Mouse (Mus musculus) liver, embryonic 13.5 days (tissue): ENCODE measurements around the gene Gm960. TPM values are rescaled to one million over a fixed set of nuclear protein-coding genes. Genes with fewer than 3 reads are reported as not detected.

Source experiments
- ATAC-seq: fragments of 200-750 bp; cut with Nextera tagmentation; 2 replicates; pipeline ENCODE4 v1.8.0; 2017; ENCODE audit warnings: low read depth, mild to moderate bottlenecking, moderate number of reproducible peaks, moderate library complexity
- DNase-seq: peaks from one replicate; pipeline ENCODE4 v3.0.0; 2022
- H3K27ac ChIP-seq: fragments of 300-500 bp; sonication (generic); 2 replicates; pipeline ENCODE4 v1.5.1; 2015; ENCODE audit warnings: moderate library complexity, mild to moderate bottlenecking, inconsistent platforms
- H3K27me3 ChIP-seq: fragments of 300-500 bp; sonication (generic); 2 replicates; pipeline ENCODE4 v1.6.1; 2015; ENCODE audit warnings: mild to moderate bottlenecking, inconsistent platforms
- H3K36me3 ChIP-seq: fragments of 300-500 bp; sonication (generic); 2 replicates; pipeline ENCODE4 v1.6.1; 2015; ENCODE audit warnings: mild to moderate bottlenecking, inconsistent platforms
- H3K4me1 ChIP-seq: fragments of 300-500 bp; sonication (generic); replicated peaks from 2 replicates; pipeline ENCODE4 v1.6.1; 2015; ENCODE audit warnings: inconsistent platforms
- H3K4me2 ChIP-seq: fragments of 300-500 bp; sonication (generic); 2 replicates; pipeline ENCODE4 v1.6.1; 2015; ENCODE audit warnings: inconsistent platforms, mild to moderate bottlenecking, moderate library complexity
- H3K4me3 ChIP-seq: fragments of 300-500 bp; sonication (generic); replicated peaks from 2 replicates; pipeline ENCODE4 v1.5.1; 2015; ENCODE audit warnings: mild to moderate bottlenecking, inconsistent platforms
- H3K9ac ChIP-seq: fragments of 300-500 bp; sonication (generic); 2 replicates; pipeline ENCODE4 v1.6.1; 2015; ENCODE audit warnings: mild to moderate bottlenecking, inconsistent platforms
- H3K9me3 ChIP-seq: fragments of 300-500 bp; sonication (generic); replicated peaks from 2 replicates; pipeline ENCODE4 v1.6.1; 2016; ENCODE audit warnings: inconsistent platforms
- WGBS: fragments of 180-500 bp; shearing (Covaris S2); methylation state at CpG from one replicate; pipeline ENCODE4 v1.1.7; 2015; ENCODE audit not compliant: insufficient replicate concordance; 5-methylcytosine and 5-hydroxymethylcytosine counted together
- polyA plus RNA-seq: library from polyadenylated mRNA; unstranded; fragments of >200 nt; fragmentation: Nextera tagmentation; extraction: Ambion mirVana; gene quantifications from 2 replicates; pipeline ENCODE4 v1.2.1, GENCODE M21; 2015

The Gm960 gene
- polyA plus RNA-seq, 1 experiment from 2014 or later = not detected

GRCm38 (mm10) chr19:4666815-4667214 is 31.7 kb downstream of the Gm960 start:
- Histone ChIP-seq H3K9me3 (no peaks in the 10 kb centered on the region), H3K4me1 (no peaks in the 10 kb centered on the region), H3K27ac (no peak overlapping the region), H3K36me3 (no peaks in the 10 kb centered on the region), H3K4me2 (no peak overlapping the region), H3K9ac (no peak overlapping the region), H3K4me3 (no peak overlapping the region), H3K27me3 (0 out of 2 replicates have a peak, but pooled peaks cover 8% of the 10 kb centered on the region)
- ATAC-seq = no peak
- no peak for DNase-seq

- no peaks in the 10 kb centered on the region for H3K36me3 ChIP-seq
- no peak overlapping the region for H3K27ac ChIP-seq
- H3K9ac ChIP-seq = no peak overlapping the region
- H3K4me2 ChIP-seq = no peak overlapping the region
- no peak overlapping the region for H3K4me3 ChIP-seq
- H3K27me3 ChIP-seq = no peaks in the 10 kb centered on the region
- no peaks in the 10 kb centered on the region for H3K9me3 ChIP-seq
- DNase-seq (no peak), ATAC-seq (no peak)
- H3K4me1 ChIP-seq = no peaks in the 10 kb centered on the region
- 76% methylated on average over 5 of the region's 5 CpGs for WGBS
These were observed 40.3 kb downstream of the Gm960 start for GRCm38 (mm10) chr19:4658156-4658555.

DNA sequence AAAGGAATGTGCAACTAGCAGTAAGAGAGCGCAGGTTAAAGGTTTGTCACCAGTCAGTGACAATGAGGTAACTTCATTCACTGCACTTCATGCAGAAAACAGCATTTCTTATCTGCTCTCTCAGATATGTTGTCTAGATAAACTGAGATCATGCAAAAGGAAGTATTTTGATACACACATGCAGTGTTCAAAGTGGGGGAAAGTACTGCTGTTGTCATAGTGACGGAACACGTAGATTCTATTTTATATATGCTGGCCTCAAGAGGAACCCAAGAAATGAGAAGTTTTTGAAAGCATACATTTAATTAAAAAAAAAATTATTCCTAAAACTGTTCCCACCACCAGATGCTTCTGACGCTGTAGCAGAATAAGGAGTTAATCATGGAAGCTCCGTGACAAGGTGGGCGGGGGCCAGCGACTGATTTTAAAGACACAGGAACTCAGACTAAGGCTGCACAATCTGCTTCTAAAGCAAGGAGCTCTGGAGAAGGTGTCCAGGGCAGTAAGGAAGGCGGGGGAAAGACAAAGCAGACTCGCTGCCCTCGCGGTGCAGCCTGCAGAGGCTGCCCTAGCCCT is 51.5 kb downstream of the Gm960 start:
- no peaks in the 10 kb centered on the region for H3K4me1 ChIP-seq
- H3K27me3 ChIP-seq = peaks cover 6% of the 10 kb centered on the region
- WGBS = 67% methylated on average over 11 of the region's 11 CpGs
- H3K36me3 ChIP-seq = no peaks in the 10 kb centered on the region
- no peaks in the 10 kb centered on the region for H3K9me3 ChIP-seq
- H3K27ac ChIP-seq = no peak overlapping the region
- H3K4me2 ChIP-seq = no peak overlapping the region
- DNase-seq = no peak
- H3K4me3 ChIP-seq = no peak overlapping the region
- ATAC-seq = no peak
- no peak overlapping the region for H3K9ac ChIP-seq

- Histone ChIP-seq H3K4me3 (no peak overlapping the region), H3K4me1 (no peaks in the 10 kb centered on the region), H3K9me3 (no peaks in the 10 kb centered on the region), H3K9ac (no peak overlapping the region), H3K4me2 (no peak overlapping the region), H3K27ac (no peak overlapping the region), H3K27me3 (peaks cover 20% of the 10 kb centered on the region), H3K36me3 (no peaks in the 10 kb centered on the region)
- 33% methylated on average over 10 of the region's 10 CpGs for WGBS
- ATAC-seq (no peak), DNase-seq (no peak)
These were observed 54.2 kb downstream of the Gm960 start for GRCm38 (mm10) chr19:4644271-4644670.

DNA sequence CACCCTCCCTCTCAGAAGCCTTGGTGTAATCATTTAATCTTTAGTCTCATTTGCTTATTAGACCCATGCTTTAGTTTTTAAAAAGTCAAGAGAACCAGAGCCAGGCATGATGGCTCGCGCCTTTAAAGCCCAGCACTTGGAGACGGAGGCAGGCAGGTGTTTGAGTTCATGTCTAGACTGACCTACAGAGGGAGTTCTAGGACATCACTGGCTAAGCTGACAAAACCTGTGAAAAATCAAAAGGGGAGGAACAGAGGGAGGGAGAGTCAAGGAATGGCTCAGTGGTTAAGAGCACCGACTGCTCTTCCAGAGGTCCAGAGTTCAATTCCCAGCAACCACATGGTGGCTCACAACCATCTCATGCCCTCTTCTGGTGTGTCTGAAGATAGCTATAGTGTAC is 62.5 kb downstream of the Gm960 start:
- ATAC-seq = no peak
- Histone ChIP-seq H3K9ac (no peak overlapping the region), H3K4me3 (no peak overlapping the region), H3K4me2 (no peak overlapping the region), H3K27me3 (peaks cover 36% of the 10 kb centered on the region), H3K36me3 (no peaks in the 10 kb centered on the region), H3K4me1 (no peaks in the 10 kb centered on the region), H3K27ac (no peak overlapping the region), H3K9me3 (no peaks in the 10 kb centered on the region)
- DNase-seq = no peak
- 56% methylated on average over 4 of the region's 4 CpGs for WGBS

DNA sequence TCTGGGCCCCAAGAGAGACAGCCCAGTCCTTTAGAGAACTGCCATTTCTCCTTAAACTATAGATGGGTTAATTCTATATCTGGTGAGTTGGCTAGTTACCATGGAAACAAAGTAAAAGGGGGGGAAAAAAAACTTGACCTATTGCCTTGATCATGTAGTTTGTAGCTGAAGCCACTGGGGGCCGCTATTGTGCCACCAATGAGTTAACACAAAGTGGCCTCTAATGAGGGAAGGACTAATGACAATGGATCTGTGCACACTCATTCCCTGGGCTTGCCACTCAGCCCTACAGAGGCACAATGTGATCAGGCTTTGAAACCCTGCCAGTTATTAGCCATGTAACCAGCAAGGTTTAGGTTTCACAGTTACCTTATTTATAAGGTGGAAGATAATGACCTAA is 69.6 kb downstream of the Gm960 start:
- Histone ChIP-seq H3K4me2 (no peak overlapping the region), H3K9me3 (no peaks in the 10 kb centered on the region), H3K9ac (no peak overlapping the region), H3K4me1 (peaks cover 42% of the 10 kb centered on the region), H3K4me3 (no peak overlapping the region), H3K27ac (no peak overlapping the region), H3K27me3 (peaks cover 6% of the 10 kb centered on the region; the same call in 1 of the 2 replicates), H3K36me3 (peaks cover 4% of the 10 kb centered on the region)
- ATAC-seq = no peak
- WGBS = 0% methylated on average over 1 of the region's 1 CpGs
- peak; percentile 39 for DNase-seq

DNA sequence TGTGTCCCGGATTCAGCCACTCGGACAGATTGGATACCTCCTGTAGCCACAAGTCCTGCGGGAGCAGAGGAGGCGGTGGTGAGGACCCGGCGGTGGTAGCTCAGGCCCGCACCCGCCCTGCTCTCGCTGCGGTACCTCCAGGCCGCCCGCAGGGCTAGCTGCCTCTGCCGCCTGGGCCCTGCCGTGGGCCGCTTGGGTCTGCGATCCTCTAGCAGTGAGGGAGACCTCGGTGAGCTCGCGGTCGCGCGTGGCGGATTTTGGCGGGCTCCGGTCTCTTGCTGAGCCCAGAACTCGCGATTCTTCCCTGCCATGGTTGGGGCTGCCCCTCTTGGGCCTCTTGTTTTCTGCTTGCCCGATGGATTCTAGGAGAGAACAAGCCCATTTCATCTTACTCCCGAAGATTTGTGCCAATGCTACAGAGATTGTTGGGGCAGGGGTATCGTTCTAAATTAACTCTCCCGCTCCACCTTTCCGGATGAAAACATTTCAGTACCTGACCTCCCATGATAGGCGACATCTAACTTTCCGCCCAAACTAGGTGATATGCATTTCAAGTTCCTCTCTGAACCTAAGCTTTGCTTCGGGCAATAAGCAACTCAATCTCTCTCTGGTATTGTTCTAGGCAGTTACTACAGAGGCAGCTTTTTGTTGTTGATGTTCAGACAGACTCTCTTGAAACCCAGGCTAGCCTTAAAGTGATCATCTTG is 72.5 kb downstream of the Gm960 start:
- peak; percentile 71 for ATAC-seq
- Histone ChIP-seq H3K27ac (peak overlapping the region; percentile 89), H3K9me3 (no peaks in the 10 kb centered on the region), H3K27me3 (no peaks in the 10 kb centered on the region), H3K4me1 (peaks cover 44% of the 10 kb centered on the region), H3K4me3 (peak overlapping the region; percentile 90), H3K4me2 (peak overlapping the region; percentile 94), H3K9ac (peak overlapping the region; percentile 97), H3K36me3 (peaks cover 32% of the 10 kb centered on the region)
- under 1% methylated on average over 35 of the region's 35 CpGs for WGBS
- no peak for DNase-seq

GRCm38 (mm10) chr19:4625179-4625828 is 73.2 kb downstream of the Gm960 start, which contains the start of gene Rce1:
Gene Rce1, minus strand, starts transcription at chr19:4625641.
- H3K36me3 ChIP-seq = peaks cover 39% of the 10 kb centered on the region
- no peaks in the 10 kb centered on the region for H3K9me3 ChIP-seq
- no peaks in the 10 kb centered on the region for H3K27me3 ChIP-seq
- peak; percentile 89 for ATAC-seq
- H3K4me1 ChIP-seq = peaks cover 44% of the 10 kb centered on the region
- WGBS = under 1% methylated on average over 64 of the region's 64 CpGs
- peak within 1 kb of the TSS; percentile 94 for H3K4me2 ChIP-seq
- peak within 1 kb of the TSS; percentile 89 for H3K27ac ChIP-seq
- DNase-seq = peak; percentile 86
- H3K9ac ChIP-seq = peak within 1 kb of the TSS; percentile 97
- H3K4me3 ChIP-seq = peak within 1 kb of the TSS; percentile 90

DNA sequence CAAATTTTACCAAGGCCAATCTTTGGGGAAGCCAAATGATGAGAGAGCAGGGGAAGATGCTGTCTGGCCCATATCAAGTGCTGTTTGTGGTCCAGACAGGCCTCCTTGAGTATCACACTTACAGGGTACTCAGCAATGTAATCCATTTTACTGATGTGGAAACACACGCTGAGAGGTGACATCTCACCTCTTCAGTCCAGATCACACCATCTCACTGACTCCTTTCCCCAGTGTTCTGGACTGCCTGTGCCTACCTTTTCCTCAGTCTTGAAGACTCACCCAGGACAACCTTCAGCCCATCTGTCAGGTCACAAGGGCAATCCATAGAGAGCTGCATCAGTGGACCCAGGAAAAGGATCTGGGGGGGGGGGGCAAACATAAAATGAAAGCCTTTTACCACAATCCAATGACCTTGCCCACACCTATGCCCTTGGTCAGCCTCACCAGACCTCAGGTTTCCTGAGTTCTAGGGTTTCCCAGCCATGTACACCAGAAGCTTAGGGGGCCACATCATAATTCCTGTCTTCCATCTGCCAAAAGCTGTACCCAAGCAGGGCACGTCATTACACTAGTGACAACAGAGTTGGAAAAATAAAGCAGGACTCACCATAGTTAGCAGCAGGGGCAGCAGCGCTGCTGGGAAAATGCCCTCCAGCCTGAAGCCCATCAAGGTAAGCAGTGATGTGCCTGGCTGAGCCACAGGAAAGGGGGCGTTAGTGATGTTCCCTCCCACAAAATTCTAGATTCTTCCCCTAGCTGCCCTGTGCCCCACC is 73.9 kb downstream of the Gm960 start:
- H3K27me3 ChIP-seq = no peaks in the 10 kb centered on the region
- whole genome bisulfite sequencing = 30% methylated on average over 4 of the region's 4 CpGs
- DNase-seq (no peak), ATAC-seq (no peak; the same call in 1 of the 2 replicates)
- H3K4me2 ChIP-seq = peak overlapping the region; percentile 94
- peak overlapping the region; percentile 89 for H3K27ac ChIP-seq
- H3K9me3 ChIP-seq = no peaks in the 10 kb centered on the region
- peaks cover 44% of the 10 kb centered on the region for H3K4me1 ChIP-seq
- peak overlapping the region; percentile 90 for H3K4me3 ChIP-seq
- peak overlapping the region; percentile 97 for H3K9ac ChIP-seq
- H3K36me3 ChIP-seq = peaks cover 46% of the 10 kb centered on the region

GRCm38 (mm10) chr19:4624006-4624405 is 74.5 kb downstream of the Gm960 start:
- H3K36me3 ChIP-seq = peaks cover 50% of the 10 kb centered on the region
- H3K9ac ChIP-seq = 0 out of 2 replicates have a peak overlapping the region, but pooled peaks have one; percentile 97
- H3K4me2 ChIP-seq = peak overlapping the region; percentile 94

GRCm38 (mm10) chr19:4623419-4623818 is 75.0 kb downstream of the Gm960 start:
- Histone ChIP-seq H3K9ac (no peak overlapping the region), H3K9me3 (no peaks in the 10 kb centered on the region), H3K27ac (no peak overlapping the region), H3K36me3 (peaks cover 51% of the 10 kb centered on the region), H3K4me1 (peaks cover 40% of the 10 kb centered on the region), H3K4me2 (no peak overlapping the region), H3K27me3 (no peaks in the 10 kb centered on the region), H3K4me3 (no peak overlapping the region)
- DNase-seq = no peak
- 90% methylated on average over 9 of the region's 9 CpGs for WGBS
- ATAC-seq = no peak

More at GRCm38 (mm10) chr19:4624006-4624405, 74.5 kb downstream of the Gm960 start:
- peaks cover 44% of the 10 kb centered on the region for H3K4me1 ChIP-seq
- H3K4me3 ChIP-seq = peak overlapping the region; percentile 90
- DNase-seq (no peak), ATAC-seq (no peak)
- no peaks in the 10 kb centered on the region for H3K9me3 ChIP-seq
- no peak overlapping the region for H3K27ac ChIP-seq
- 89% methylated on average over 12 of the region's 12 CpGs for WGBS
- H3K27me3 ChIP-seq = no peaks in the 10 kb centered on the region
